Mouse (Mus musculus) cerebellum, adult 2 months (tissue): ENCODE data around the gene Sec14l3.

Source experiments
- CTCF ChIP-seq: fragments of 200-500 bp; IDR thresholded peaks from 2 replicates; pipeline ENCODE4 v1.5.1; 2011; ENCODE audit warnings: low read depth, mild to moderate bottlenecking, control low read depth, low read length, moderate library complexity, borderline replicate concordance; ENCODE audit not compliant: insufficient read depth
- POLR2A ChIP-seq: fragments of 200-500 bp; IDR thresholded peaks from 2 replicates; pipeline ENCODE4 v1.6.1; 2011; ENCODE audit warnings: low read length, control low read depth, borderline replicate concordance; ENCODE audit not compliant: insufficient read depth

DNA sequence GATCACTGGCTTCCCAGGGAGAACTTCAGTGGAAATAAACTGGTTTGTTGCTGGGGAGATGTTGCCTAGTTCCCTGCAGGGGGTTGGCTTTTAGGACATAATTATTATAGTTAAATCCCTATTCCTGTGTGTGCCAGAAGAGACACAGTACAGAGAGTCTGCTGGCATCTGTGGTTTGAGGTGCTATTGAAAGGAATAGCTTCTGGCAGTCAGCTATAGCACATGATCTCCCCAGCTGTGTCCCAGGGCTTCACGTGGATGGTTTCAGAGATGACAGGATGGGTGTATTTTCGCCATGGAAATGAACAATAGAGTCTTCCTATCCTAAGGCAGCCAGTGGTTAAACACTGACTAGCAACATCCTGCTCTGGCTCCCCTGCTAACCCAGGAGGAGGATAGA is 22.6 kb downstream of the Sec14l3 start:
- TF ChIP-seq POLR2A = no peak
- TF ChIP-seq CTCF = no peak
